Mouse (Mus musculus) midbrain, embryonic 11.5 days (tissue): Measurements from ENCODE around the gene Nr1h2. TPM values are rescaled to one million over a fixed set of nuclear protein-coding genes. Genes with fewer than 3 reads are reported as not detected.

ENCODE experiments used
- ATAC-seq: fragments of 200-750 bp; cut with Nextera tagmentation; 2 replicates; pipeline ENCODE4 v1.8.0; 2017; ENCODE audit warnings: moderate TSS enrichment, moderate library complexity; ENCODE audit not compliant: low FRiP score
- DNase-seq: peaks from one replicate; pipeline ENCODE4 v3.0.0; 2015; ENCODE audit warnings: low spot score; ENCODE audit errors: missing footprints
- H3K27ac ChIP-seq: fragments of 300-500 bp; sonication (generic); 2 replicates; pipeline ENCODE4 v1.5.1; 2014; ENCODE audit warnings: low read depth, low read length
- H3K27me3 ChIP-seq: fragments of 300-500 bp; sonication (generic); 2 replicates; pipeline ENCODE4 v1.6.1; 2014; ENCODE audit warnings: mild to moderate bottlenecking, low read length, moderate library complexity, mixed read lengths; ENCODE audit not compliant: control insufficient read depth, insufficient read depth
- H3K36me3 ChIP-seq: fragments of 300-500 bp; sonication (generic); 2 replicates; pipeline ENCODE4 v1.6.1; 2014; ENCODE audit warnings: mild to moderate bottlenecking, low read length, moderate library complexity, mixed read lengths; ENCODE audit not compliant: control insufficient read depth, insufficient read depth
- H3K4me1 ChIP-seq: fragments of 300-500 bp; sonication (generic); 2 replicates; pipeline ENCODE4 v1.6.1; 2014; ENCODE audit warnings: low read length; ENCODE audit not compliant: control insufficient read depth, insufficient read depth
- H3K4me2 ChIP-seq: fragments of 300-500 bp; sonication (generic); 2 replicates; pipeline ENCODE4 v1.6.1; 2014; ENCODE audit warnings: mild to moderate bottlenecking, moderate library complexity
- H3K4me3 ChIP-seq: fragments of 300-500 bp; sonication (generic); 2 replicates; pipeline ENCODE4 v1.5.1; 2014; ENCODE audit warnings: low read depth, low read length
- H3K9ac ChIP-seq: fragments of 300-500 bp; sonication (generic); 2 replicates; pipeline ENCODE4 v1.6.1; 2014; ENCODE audit warnings: low read length
- H3K9me3 ChIP-seq: fragments of 300-500 bp; sonication (generic); 2 replicates; pipeline ENCODE4 v1.6.1; 2016; ENCODE audit warnings: low read length; ENCODE audit not compliant: control insufficient read depth
- WGBS: fragments of 180-500 bp; shearing (Covaris S2); extraction: QIAGEN DNeasy Blood & Tissue Kit; methylation state at CpG from one replicate; pipeline ENCODE4 v1.1.7; 2014; 5-methylcytosine and 5-hydroxymethylcytosine counted together
- microRNA-seq: library from miRNA; unstranded; fragments of <30 nt; microRNA quantifications from one replicate; pipeline ENCODE4, GENCODE M21; 2017
- polyA plus RNA-seq: library from polyadenylated mRNA; unstranded; fragments of >200 nt; fragmentation: Nextera tagmentation; extraction: Ambion mirVana; gene quantifications from 2 replicates; pipeline ENCODE4 v1.2.1, GENCODE M21; 2014

Nr1h2 gene
- polyA plus RNA-seq, 1 experiment from 2014 or later = 69.6 TPM

DNA sequence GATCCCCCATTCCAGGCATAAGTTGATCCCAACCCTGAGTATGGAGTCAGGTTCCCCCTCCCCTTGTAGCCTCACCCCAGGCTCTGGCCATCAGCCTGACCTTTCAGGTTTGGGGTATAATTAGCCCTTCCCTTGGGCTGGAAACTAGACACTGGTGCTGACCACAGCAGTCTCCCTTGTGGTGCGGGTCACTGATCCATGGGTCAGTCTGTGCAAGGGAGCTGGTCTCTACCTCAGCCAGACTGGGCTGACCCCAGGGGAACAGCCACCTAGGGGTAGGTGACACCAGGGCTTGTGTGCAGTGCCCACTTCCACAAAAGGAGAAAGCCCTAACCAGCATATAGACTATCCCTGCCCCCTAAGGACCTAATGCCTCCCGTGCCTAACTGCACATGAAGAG lies 30.7 kb downstream of the Nr1h2 start:
- H3K9ac ChIP-seq = no peak overlapping the region
- H3K36me3 ChIP-seq = no peaks in the 10 kb centered on the region
- ATAC-seq (no peak), DNase-seq (no peak)
- H3K4me2 ChIP-seq = no peak overlapping the region
- H3K27ac ChIP-seq = no peak overlapping the region
- WGBS = 77% methylated on average over 2 of the region's 2 CpGs
- no peak overlapping the region for H3K4me3 ChIP-seq
- H3K4me1 ChIP-seq = peaks cover 7% of the 10 kb centered on the region
- no peaks in the 10 kb centered on the region for H3K9me3 ChIP-seq
- H3K27me3 ChIP-seq = peaks cover 20% of the 10 kb centered on the region

DNA sequence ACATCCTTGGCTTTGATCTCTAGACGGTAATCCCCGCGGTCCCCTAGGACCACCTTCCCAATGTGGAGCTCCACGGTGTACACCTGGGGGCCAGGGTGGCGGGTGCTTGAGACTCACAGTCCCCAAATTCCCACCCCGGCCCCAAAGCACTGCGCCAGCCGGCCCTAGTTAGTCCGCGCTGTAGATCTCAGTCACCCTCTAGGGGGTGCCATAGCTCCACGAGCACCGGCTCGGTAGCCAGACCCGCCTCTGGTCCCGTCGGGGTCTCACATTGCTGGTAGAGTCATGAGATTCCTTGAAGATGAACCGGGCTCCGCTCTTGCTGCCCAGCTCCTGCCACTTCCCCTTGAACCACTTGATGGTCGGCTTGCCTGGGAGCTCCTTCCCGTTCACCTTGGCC lies 32.0 kb downstream of the Nr1h2 start:
- H3K4me1 ChIP-seq = peaks cover 3% of the 10 kb centered on the region; the same call in 1 of the 2 replicates
- ATAC-seq (peak; percentile 79), DNase-seq (peak; percentile 92)
- no peak overlapping the region for H3K9ac ChIP-seq
- H3K27me3 ChIP-seq = peaks cover 18% of the 10 kb centered on the region
- H3K36me3 ChIP-seq = no peaks in the 10 kb centered on the region
- no peaks in the 10 kb centered on the region for H3K9me3 ChIP-seq
- WGBS = 4% methylated on average over 20 of the region's 20 CpGs
- H3K27ac ChIP-seq = no peak overlapping the region
- no peak overlapping the region for H3K4me3 ChIP-seq
- H3K4me2 ChIP-seq = peak overlapping the region; percentile 25; the same call in 1 of the 2 replicates

DNA sequence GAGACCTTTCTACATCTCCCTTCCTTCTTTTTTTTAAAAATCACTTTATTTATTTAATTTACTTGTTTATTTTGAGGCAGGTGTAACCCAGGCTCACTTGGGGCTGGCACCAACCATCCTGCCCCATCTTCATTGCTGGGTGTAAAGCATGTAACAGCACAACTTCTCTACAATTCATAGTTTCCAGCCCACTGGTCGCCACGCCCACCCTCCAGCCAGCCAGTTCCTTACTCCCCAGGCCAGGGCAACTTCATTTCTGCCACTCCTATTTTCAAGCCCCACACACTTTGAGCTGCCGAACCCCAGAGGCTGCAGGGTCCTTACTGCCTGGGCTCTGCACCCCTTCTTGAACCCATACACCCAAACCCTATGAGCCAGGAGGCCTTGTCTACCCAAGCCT lies 32.8 kb downstream of the Nr1h2 start:
- H3K9me3 ChIP-seq = no peaks in the 10 kb centered on the region
- WGBS = 67% methylated on average over 3 of the region's 3 CpGs
- no peak overlapping the region for H3K4me3 ChIP-seq
- H3K27me3 ChIP-seq = peaks cover 18% of the 10 kb centered on the region
- H3K4me1 ChIP-seq = peaks cover 3% of the 10 kb centered on the region; the same call in 1 of the 2 replicates
- H3K9ac ChIP-seq = no peak overlapping the region
- DNase-seq = no peak
- no peak overlapping the region for H3K27ac ChIP-seq
- no peaks in the 10 kb centered on the region for H3K36me3 ChIP-seq
- H3K4me2 ChIP-seq = no peak overlapping the region
- ATAC-seq = no peak

DNA sequence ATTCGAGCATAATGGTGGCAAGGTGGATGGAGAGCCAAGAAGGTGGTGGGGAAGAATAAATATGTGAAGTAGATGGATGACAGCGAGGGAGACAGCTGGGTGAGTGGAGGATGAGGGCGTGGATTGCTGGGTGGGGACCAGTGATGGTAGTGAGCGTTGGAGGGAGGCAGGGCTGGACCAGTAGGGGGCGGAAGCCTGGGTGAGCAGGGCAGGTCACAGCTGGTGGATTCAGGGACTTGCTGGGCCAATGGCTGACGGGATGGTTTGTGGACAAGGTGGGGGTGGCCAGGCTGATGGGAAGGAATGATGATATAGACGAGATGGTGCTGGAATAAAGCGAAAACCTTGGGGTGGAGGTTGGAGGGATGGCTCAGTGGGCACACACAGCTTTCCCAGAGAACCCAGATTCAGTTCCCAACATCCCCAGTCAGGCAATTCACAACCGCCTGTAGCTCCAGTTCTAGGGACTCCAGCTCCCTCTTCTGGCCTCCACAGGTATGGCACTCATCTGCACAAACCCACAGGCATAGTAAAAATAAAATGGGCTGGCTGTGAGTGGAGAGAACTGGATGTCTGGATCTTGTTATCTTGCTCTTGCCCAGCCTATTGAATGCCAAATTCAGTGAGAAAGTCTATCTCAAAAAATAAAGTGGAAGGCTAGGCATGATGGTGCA lies 34.4 kb downstream of the Nr1h2 start:
- ATAC-seq = no peak
- Histone ChIP-seq H3K27ac (no peak overlapping the region), H3K4me2 (no peak overlapping the region), H3K9me3 (no peaks in the 10 kb centered on the region), H3K4me1 (peaks cover 3% of the 10 kb centered on the region; the same call in 1 of the 2 replicates), H3K36me3 (no peaks in the 10 kb centered on the region), H3K27me3 (peaks cover 11% of the 10 kb centered on the region), H3K9ac (no peak overlapping the region), H3K4me3 (no peak overlapping the region)
- 66% methylated on average over 9 of the region's 9 CpGs for WGBS
- no peak for DNase-seq

DNA sequence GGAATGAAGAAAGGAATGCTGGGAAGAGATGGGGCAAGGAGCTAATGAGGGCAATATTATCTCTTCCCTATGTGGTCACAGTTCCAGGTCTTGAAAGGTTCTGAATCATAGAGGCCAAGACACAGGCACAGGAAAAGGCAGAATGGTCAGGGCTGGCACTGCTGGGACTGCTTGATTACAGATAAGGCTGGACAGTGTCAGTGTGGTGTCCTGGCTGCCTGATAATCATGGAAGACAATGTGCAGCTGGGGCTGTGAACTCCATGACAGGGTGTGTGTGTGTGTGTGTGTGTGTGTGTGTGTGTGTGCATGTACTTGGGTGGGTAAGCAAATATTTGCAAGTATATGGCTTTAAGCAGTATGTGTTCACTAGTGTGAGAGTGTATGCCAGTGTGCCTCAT lies 46.3 kb downstream of the Nr1h2 start:
- H3K4me3 ChIP-seq = no peak overlapping the region
- no peaks in the 10 kb centered on the region for H3K4me1 ChIP-seq
- no peak overlapping the region for H3K9ac ChIP-seq
- H3K9me3 ChIP-seq = no peaks in the 10 kb centered on the region; the same call in 1 of the 2 replicates
- no peak for DNase-seq
- no peaks in the 10 kb centered on the region for H3K36me3 ChIP-seq
- H3K27me3 ChIP-seq = no peaks in the 10 kb centered on the region
- H3K4me2 ChIP-seq = no peak overlapping the region
- H3K27ac ChIP-seq = no peak overlapping the region
- no peak for ATAC-seq

DNA sequence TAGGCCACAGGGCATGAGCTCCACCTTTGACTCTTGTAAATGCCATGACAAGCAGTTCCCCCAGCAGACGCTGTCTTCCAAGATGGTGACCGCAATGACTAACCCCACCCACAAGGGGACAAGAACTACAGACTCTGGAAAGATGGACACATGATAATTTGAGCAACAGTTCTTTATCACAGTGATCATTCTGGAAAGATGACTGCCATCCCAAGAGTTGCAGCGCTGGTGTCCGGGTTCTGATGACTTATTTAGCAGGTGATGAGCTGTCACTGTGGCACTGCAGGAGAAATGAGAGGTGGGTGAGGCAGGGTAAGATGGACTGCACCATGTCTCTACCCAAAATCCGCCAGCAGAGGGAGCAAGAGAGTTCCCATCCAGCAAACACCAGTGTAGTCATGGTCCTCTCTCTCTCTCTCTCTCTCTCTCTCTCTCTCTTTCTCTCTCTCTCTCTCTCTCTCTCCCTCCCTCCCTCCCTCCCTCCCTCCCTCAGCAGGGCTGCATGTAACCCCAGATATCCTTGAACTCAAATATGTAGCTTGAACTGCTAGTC lies 52.1 kb downstream of the Nr1h2 start:
- Histone ChIP-seq H3K9me3 (no peaks in the 10 kb centered on the region; the same call in 1 of the 2 replicates), H3K36me3 (no peaks in the 10 kb centered on the region), H3K4me3 (no peak overlapping the region), H3K4me1 (no peaks in the 10 kb centered on the region), H3K27me3 (no peaks in the 10 kb centered on the region), H3K27ac (no peak overlapping the region), H3K9ac (no peak overlapping the region), H3K4me2 (no peak overlapping the region)
- ATAC-seq = no peak
- peak; percentile 95 for DNase-seq
- 36% methylated on average over 5 of the region's 5 CpGs for WGBS

DNA sequence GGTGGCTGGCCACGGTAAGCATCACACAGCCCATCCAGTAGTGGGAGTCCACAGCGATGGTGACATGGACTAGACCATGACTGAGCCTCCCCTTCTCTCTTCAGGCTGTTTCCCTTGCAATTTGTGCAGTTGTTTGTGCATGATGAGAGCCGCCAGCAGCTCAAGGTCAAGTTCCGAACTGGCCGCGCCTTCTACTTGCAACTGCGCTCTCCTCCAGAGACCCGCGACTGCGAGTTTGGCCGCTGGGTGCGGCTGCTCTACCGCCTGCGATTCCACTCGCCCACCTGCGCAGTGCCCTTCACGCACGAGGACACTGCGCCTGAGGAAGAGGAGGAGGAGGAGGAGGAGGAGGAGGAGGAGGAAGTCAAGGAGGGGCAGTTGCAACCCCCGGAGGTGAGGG lies 53.7 kb downstream of the Nr1h2 start:
- Histone ChIP-seq H3K4me3 (no peak overlapping the region), H3K27ac (no peak overlapping the region), H3K27me3 (no peaks in the 10 kb centered on the region), H3K9ac (no peak overlapping the region), H3K9me3 (no peaks in the 10 kb centered on the region; the same call in 1 of the 2 replicates), H3K36me3 (no peaks in the 10 kb centered on the region), H3K4me2 (no peak overlapping the region), H3K4me1 (peaks cover 8% of the 10 kb centered on the region)
- DNase-seq (no peak), ATAC-seq (no peak)
- WGBS = 50% methylated on average over 16 of the region's 20 CpGs

Small RNAs within 50 kb of the gene (microRNA-seq; reads per million reads assigned to microRNA genes)
- gene Mir7053 = 1.5 reads per million

Other genes with a start within 250 kb of the Nr1h2 start
- gene Clec11a, start 247.0 kb downstream of the Nr1h2 start, polyA plus RNA-seq = 2.2 and 3.4 TPM in 2 replicates
- 3.4 TPM in 2 replicates for gene Shank1, start 243.7 kb downstream of the Nr1h2 start, polyA plus RNA-seq
- 1.5 and 2.1 TPM in 2 replicates for gene Syt3, start 169.8 kb downstream of the Nr1h2 start, polyA plus RNA-seq
- 0.31 and 1.1 TPM in 2 replicates for gene 1700008O03Rik, start 168.1 kb downstream of the Nr1h2 start, polyA plus RNA-seq
- 9.2 and 10.3 TPM in 2 replicates for gene Lrrc4b, start 124.9 kb downstream of the Nr1h2 start, polyA plus RNA-seq
- gene Aspdh, start 88.6 kb downstream of the Nr1h2 start, polyA plus RNA-seq = 1.8 and 2.9 TPM in 2 replicates
- gene Josd2, start 86.0 kb downstream of the Nr1h2 start, polyA plus RNA-seq = 49.4 and 55.8 TPM in 2 replicates
- gene Emc10, start 57.4 kb downstream of the Nr1h2 start, polyA plus RNA-seq = 91.8 and 99.3 TPM in 2 replicates
- 14.7 and 17.1 TPM in 2 replicates for gene Fam71e1, start 57.4 kb downstream of the Nr1h2 start, polyA plus RNA-seq
- gene Mybpc2, start 29.3 kb downstream of the Nr1h2 start, polyA plus RNA-seq = 0.07 TPM in 1 of 2 replicates, not detected in the other
- 0.07 TPM in 1 of 2 replicates, not detected in the other for gene Spib, start 21.9 kb downstream of the Nr1h2 start, polyA plus RNA-seq
- 51.8 and 58.5 TPM in 2 replicates for gene Pold1, start 5.1 kb downstream of the Nr1h2 start, polyA plus RNA-seq
- gene Napsa, start 18.4 kb upstream of the Nr1h2 start, polyA plus RNA-seq = 0.21 and 0.33 TPM in 2 replicates
- 0.86 and 1.3 TPM in 2 replicates for gene Kcnc3, start 36.7 kb upstream of the Nr1h2 start, polyA plus RNA-seq
- 1.1 and 1.3 TPM in 2 replicates for gene Myh14, start 116.9 kb upstream of the Nr1h2 start, polyA plus RNA-seq
- not detected in 2 replicates for gene Izumo2, start 154.8 kb upstream of the Nr1h2 start, polyA plus RNA-seq
- 41.7 and 43.4 TPM in 2 replicates for gene Vrk3, start 194.5 kb upstream of the Nr1h2 start, polyA plus RNA-seq
- 2.7 and 4.3 TPM in 2 replicates for gene Zfp473, start 197.1 kb upstream of the Nr1h2 start, polyA plus RNA-seq